Mouse (Mus musculus) spleen, postnatal 14 days (tissue): ENCODE results near the gene Galns.

ENCODE experiments used
- DNase-seq, 2 experiments: peaks; one replicate each; pipeline ENCODE4 v3.0.0; 2021 to 2022; ENCODE audit warnings: low spot score in 2 of 2

Gene Galns

GRCm38 (mm10) chr8:122544138-122544537, 67.1 kb downstream of the Galns start:
- no peak for DNase-seq

- DNase-seq, result no peak
Measured at GRCm38 (mm10) chr8:122538310-122539076, 72.8 kb downstream of the Galns start.

GRCm38 (mm10) chr8:122537812-122538211, 73.5 kb downstream of the Galns start:
- no peak for DNase-seq

- DNase-seq, result no peak
Measured at GRCm38 (mm10) chr8:122537033-122537432, 74.2 kb downstream of the Galns start.

- no peak for DNase-seq
Measured at GRCm38 (mm10) chr8:122531312-122531711, 80.0 kb downstream of the Galns start.

GRCm38 (mm10) chr8:122529159-122529558, 82.1 kb downstream of the Galns start:
- no peak for DNase-seq
